Mouse (Mus musculus): ENCODE results near the gene Bnipl. TPM values are rescaled to one million over a fixed set of nuclear protein-coding genes. Genes with fewer than 3 reads are reported as not detected.

Bnipl gene
- not detected for total RNA-seq (2021)

DNA sequence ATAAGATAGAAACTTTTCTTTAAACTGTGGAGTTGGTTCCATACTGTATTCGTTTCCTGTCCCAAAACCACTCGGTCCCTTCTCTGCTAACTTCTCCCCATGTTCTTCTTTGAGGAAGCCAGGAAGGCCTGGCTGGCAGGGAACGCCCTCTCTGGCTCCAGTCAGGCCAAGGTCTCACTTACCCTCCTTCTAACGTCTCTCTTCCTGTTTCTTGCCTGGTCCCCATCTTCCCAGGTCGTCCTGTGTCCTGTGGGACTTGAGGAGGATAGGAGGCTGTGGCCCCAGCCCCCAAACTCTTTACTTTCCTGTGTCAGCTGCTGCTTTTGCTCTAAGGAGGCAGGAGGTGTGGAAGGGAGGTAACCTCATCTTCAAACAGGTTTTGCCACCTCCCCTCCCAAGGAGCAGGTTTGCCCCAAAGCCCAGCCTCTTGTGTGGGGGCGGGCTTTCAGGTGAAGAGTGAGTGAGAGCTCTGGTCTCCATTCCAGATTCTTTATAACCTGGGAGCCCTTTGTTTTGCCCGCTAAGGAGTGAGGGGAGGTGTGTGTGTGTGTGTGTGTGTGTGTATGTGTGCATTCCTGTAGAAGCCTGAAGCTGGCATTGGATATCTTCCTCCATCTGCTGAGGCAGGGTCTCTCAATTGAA lies at the start of gene Bnipl:
Bnipl (minus strand) TSS at position 411 of the 642 bp plus-strand sequence.
- intact Hi-C loops (cut with DNase I), result no loop called here
- no peak for DNase-seq (ENCODE audit: low spot score)

DNA sequence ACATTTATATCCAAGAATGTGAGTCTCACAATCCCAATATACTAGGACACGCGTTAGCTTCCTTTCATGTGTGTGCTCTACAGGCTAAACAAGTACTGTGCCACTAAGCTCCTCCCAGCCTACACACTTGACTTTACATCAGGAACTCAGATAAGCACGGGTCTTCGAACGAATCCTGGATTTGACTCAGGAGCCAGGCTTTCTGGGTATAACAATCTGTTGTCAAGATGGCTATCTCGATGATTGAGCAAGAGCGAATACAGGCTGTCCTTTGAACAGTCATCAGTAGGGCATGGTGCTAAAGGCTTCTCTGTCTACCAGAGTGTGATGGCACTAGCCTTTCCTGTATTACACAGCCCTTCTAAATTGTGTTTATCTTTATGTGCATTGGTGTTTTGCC lies 47.0 kb upstream of the Bnipl start:
- DNase-seq (ENCODE audit: low spot score), result no peak
- intact Hi-C loops (cut with DNase I), result no loop called here

DNA sequence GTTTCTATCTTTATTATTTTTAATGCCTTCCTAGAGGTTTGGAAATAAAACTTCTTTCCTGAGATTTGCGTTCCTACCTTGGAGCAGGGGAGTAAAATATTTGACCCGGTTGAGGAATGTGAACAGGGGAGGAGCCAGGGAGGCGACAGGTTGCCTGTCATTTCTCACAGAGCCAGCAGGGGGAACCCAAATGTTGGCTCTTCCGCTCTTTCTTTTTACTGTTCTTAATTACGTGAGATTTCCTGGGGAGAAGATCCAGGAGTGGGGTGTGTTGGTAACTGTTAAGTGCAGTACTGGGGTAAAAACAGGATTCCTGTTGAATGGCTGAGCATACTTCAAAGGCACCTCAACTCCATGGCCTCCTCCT lies 45.1 kb upstream of the Bnipl start:
- DNase-seq (ENCODE audit: low spot score), result no peak
- intact Hi-C loops (cut with DNase I), result no loop called here

DNA sequence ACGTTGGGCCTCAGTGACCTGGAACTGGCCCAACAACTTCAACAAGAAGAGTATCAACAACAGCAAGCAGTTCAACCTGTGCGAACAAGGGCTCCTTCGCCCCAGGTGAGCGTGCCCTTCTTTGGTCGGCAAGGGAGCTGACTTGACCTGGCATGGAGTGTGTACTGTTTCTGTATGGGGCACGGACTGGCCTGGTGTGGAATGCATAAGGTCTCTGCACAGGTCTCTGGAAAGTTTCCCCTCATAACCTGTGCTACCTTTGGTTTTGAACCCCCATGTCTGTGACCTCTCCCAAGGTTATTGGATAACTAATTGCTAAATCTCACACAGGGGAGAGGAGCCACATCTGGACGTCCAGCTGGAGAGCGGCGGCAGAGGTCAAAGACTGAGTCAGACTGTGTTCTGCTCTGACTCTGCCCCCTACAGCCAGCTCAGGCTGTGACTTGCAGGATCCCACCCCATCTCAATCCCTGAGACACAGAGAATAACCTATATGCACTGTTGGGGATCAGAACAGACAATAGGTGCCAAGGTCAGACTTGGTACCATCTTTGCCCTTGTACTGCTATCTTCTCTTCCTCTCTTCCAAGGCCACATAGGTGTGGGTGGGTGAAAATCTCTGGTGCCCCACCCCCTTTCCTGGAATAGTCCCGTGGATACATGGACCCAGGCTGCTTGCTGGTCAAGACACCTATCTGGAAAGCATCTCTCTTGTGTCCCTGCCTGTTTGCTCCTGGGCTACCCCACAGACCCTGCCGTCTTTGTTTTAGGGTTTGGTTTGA lies 44.5 kb upstream of the Bnipl start:
- intact Hi-C loops (cut with DNase I), result no loop called here
- DNase-seq (ENCODE audit: low spot score), result no peak

DNA sequence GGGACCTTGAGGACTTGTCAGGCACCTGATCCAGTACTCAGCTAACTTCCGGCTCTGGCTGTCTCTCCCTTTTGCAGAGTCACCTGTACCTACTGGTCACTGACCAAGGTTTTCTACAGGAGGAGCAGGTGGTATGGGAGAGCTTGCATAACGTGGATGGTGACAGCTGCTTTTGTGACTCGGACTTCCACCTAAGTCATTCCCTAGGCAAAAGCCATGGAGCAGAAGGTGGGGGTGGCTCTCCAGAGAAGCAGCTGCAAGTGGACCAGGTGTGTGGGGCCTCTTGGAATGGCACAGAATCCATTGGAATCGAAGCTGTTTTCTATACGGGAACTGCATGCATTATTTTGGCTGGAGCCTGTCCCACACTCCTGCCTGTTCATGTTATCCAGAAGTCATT lies 43.7 kb upstream of the Bnipl start:
- intact Hi-C loops (cut with DNase I), result no loop called here
- no peak for DNase-seq (ENCODE audit: low spot score)

DNA sequence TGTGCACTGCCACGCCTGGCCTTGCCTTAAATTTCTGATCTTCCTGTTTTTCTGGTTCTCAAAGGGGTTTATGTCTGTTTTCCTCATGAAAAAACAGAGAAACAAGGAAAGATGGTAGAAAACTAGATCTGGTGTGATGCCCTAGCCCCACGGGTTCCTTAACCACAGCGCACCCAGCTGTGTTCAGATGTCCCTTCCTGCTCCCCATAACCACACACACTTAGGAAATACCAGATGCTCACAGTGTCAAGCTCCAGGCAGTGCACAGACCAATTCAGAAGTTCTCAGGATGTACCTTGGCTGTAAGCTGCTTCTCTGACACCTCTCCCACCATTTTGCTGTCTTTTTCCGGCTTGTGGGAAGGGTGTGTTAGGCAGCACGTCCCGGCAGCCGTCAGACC lies 43.3 kb upstream of the Bnipl start:
- intact Hi-C loops (cut with DNase I), result no loop called here
- no peak for DNase-seq (ENCODE audit: low spot score)

DNA sequence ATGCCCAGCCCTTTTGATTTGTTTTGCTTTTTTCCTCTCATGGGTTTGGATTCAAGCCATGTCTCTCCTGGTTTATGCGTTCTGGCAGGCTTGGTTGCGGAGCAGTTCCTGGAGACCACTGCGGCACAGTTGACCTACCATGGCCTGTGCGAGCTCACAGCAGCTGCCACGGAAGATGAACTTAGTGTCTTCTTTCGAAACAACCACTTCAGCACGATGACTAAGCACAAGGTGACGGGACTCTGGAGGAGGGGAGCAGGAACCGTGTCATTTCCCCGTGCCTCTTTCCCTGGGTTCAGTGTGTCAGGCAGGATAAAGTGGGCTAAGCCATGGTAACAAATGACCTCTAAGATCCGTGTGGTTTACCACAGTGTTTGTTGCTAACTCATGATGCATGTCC lies 42.5 kb upstream of the Bnipl start:
- intact Hi-C loops (cut with DNase I), result no loop called here
- DNase-seq (ENCODE audit: low spot score), result no peak

DNA sequence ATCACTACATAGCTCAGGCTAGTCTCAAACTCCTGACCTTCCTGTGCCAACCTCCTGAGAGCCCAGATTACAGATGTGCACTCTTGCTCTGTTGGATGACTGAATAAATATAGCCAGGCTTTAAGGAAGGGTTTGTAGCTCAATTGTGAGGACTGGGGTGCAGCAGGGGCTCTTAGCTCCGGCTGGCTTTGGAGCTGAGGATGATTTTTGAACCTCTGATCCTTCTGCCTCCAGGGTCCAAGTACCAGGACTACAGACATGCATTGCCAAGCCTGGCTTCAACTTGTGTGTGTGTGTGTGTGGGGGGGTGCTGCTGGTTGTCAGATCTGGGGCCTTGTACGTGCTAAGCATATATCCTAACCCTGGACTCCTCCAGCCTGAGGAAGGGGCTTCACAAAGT lies 41.9 kb upstream of the Bnipl start:
- no peak for DNase-seq (ENCODE audit: low spot score)
- intact Hi-C loops (cut with DNase I), result no loop called here

DNA sequence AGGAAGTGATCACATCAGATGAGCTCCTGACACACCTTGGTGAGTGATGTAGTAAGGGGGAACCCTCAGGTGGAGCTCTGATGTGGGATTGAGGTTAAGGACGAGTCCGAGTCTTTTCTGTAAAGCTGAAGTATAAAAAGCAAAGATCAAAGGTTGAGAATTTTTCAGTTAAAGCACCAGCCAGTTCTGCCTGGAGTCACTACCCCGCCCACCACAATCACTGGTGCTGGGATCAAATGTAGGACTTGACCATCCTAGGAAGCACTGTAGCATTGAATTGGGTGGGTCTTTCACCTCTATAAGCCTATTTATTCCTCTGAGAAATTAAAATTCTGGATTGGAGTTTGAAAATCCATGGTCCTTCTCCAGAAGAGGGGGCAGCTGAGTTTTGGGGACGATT lies 40.0 kb upstream of the Bnipl start:
- DNase-seq (ENCODE audit: low spot score), result no peak

DNA sequence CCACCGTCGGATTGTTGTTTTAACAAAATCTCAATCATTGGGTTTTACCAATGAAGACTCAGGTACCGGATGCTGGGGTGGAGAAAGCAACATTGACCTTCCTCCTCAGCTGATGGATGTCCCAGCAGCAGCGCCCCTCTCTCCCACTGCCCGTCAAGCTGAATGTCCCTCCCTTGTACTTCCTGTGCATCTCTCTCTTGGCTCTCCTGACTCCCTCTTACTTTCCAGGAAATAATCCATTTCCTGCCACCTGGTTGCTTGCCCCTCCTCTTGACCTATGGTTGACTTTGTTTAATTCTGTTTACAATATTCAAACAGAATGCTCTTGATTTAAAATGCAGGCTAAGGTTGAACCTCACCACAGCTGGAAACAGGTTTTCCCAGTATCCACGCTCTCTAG lies 39.2 kb upstream of the Bnipl start:
- DNase-seq (ENCODE audit: low spot score), result no peak
- intact Hi-C loops (cut with DNase I), result no loop called here

More for the DNA sequence above, 40.0 kb upstream of the Bnipl start:
- intact Hi-C loops (cut with DNase I), result no loop called here

DNA sequence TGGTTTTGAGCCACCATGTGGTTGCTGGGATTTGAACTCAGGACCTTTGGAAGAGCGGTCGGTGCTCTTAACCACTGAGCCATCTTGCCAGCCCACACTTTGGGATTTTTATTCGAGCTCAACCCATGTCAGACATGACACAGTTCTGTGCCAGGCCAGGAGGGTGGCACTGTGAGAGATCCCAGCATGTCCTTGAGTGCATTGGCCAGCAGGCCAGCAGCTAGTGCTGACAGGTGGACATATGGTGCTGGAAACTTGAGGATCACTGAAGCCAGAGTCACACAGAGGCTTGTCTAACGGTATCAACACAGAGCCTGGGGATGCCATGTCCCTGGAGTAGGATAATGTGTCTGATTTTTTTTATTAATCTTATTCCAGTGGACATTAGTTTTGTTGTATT lies 38.4 kb upstream of the Bnipl start:
- intact Hi-C loops (cut with DNase I), result no loop called here
- DNase-seq (ENCODE audit: low spot score), result no peak

DNA sequence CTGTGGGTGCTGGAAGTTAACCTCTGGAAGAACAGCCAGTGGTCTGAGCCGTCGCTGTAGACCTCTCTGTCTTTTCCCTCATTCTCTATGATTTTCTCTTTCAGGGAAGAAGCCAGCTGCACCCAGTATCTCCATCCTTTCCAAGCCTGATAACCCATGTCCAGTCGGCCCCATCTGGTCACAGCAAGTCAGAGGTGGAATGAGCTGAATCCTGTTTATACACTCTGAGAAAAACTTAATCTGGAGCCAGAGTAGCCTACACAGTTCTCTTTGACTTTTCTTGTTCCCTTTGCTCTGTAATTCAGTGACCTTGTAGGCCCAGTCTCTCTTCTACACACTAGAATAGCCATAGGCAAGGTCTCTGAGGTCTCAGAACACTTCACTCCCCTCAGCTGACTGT lies 36.5 kb upstream of the Bnipl start:
- intact Hi-C loops (cut with DNase I), result no loop called here

DNA sequence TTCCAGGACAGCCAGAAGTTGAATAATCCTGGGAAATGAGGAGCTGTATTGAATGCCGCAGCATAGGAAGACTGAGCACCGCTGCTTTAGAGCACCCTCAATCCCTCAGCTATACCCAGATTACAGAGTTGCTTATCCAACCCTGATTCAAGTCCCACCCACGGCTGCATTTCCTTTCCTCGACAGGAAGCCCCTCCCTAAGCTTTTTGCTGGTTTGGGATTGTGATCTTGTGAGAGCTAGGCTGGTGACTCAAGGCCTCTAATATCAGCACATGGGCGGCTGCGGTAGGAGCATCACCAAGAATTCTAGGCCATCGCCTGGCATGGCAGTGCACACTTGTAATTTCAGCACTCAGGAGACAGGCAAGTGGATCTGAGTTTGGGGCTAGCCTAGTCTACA lies 35.5 kb upstream of the Bnipl start:
- DNase-seq (ENCODE audit: low spot score), result peak; percentile 4

More for the DNA sequence above, 36.5 kb upstream of the Bnipl start:
- DNase-seq (ENCODE audit: low spot score), result no peak

DNA sequence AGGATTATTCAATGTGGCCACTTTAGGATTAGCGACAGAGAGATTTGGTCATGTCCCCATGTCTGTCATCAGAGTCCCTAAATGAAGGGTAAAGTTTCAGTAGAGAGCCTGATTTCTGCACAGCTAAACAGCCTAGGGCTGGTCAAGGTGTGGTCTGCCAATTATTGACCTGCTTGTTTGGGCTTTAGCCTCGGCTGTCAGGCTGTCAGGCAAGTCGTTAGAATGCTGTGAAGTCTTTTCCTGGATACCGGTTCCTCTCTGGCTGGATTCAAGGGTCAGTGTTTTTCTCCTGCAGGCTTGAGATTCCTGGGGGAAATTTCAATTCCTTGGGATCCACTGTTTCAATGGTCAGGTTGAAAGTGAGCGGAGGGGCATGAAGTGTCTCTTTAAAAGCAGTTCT lies 35.0 kb upstream of the Bnipl start:
- no peak for DNase-seq (ENCODE audit: low spot score)
- intact Hi-C loops (cut with DNase I), result no loop called here

More for the DNA sequence above, 35.5 kb upstream of the Bnipl start:
- intact Hi-C loops (cut with DNase I), result no loop called here

DNA sequence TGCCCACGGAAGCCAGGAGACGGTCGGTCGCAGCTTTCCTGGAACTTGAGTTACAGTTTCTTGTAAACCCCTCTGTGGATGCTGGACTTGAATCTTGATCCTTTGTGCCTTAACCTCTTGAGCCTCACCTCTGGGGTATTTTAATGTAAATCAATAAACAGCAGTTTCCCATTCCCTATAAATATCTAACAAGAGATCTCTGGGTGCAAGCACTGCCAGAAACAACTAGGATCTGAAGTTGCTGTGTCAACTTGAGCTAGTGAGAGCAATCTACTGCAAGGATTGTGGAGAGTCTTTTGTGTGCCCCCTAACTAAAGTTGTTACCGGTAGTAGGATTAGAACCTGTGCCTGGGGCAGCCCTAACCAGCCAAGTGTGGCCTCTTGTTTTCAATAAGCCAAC lies 34.4 kb upstream of the Bnipl start:
- DNase-seq (ENCODE audit: low spot score), result no peak
- intact Hi-C loops (cut with DNase I), result no loop called here

DNA sequence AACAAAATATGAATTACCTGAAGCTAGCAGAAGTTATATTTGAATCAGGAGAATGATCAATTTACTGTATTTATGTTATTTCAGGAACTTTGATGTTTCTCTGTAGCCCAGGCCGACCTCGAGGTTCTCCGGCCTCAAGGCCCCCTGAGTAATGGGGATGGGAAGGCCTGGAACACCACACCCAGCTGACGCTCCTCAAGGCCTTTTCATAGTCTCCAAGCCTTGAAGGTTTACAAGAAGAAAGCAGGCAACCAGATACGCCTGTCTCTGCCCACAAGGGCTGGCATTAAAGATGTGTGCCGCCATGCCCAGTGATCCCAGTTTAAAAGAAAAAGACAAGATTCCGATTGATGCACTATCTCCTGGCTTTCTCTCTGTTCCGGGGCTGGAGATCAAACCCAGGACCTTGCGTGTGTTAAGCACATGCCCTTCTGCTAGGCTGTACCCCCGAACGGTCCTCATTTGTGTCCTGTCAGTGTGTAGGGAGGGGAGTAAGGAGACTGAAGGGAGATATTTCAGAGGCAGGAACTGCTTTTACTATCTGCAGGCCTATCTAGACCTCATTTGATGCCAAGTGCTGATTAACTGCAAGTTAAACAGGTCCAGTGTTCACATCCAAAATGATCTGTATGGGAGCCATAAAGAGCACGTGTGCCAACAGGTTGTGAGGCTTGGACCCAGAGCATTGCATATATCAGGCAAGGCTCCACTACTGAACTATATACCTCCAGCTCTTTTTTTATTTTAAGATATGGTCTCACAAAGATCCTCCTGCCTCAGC lies 33.7 kb upstream of the Bnipl start:
- intact Hi-C loops (cut with DNase I), result no loop called here
- no peak for DNase-seq (ENCODE audit: low spot score)

DNA sequence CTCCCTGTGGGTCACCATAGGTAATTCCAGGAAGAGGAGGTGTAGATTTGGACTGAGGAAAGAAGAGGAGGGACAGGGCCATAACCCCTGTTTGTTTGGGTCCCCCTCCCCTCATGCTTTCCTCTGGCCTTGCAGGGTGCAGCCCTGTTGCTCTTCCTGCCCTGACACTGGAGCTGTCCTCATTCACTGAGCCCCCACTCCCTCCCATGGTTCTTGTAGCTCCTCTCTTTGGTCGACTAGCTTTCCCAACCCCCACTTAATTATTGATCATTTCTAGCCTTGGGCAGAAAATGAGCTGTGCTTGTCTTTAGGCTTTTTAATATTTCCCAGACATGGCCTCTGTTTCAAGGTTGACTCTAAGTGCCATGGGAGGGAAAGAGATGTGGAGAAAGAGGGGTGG lies 33.1 kb upstream of the Bnipl start:
- DNase-seq (ENCODE audit: low spot score), result no peak
- intact Hi-C loops (cut with DNase I), result no loop called here

DNA sequence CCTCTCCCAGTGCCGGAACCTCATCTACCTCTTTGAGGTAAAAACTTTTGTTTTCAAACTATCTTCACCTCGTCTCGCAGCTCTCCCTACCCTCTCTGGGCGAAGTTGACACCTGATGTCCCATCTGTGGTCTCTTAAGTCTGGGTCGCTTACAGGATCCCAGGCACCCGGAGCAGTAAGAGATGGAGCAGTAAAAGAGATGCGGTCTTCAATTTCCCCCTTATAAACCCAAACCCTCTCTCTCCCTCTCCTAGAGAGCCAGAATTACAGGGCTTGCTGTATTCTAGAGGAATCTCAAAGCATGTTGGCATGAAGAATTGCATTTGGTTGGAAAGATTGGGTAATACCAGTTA lies 32.6 kb upstream of the Bnipl start:
- no peak for DNase-seq (ENCODE audit: low spot score)
- intact Hi-C loops (cut with DNase I), result loop anchor here (2.0 kb wide), 1 partner anchor 31 kb away; the partner anchor contains the start of gene Cers2

DNA sequence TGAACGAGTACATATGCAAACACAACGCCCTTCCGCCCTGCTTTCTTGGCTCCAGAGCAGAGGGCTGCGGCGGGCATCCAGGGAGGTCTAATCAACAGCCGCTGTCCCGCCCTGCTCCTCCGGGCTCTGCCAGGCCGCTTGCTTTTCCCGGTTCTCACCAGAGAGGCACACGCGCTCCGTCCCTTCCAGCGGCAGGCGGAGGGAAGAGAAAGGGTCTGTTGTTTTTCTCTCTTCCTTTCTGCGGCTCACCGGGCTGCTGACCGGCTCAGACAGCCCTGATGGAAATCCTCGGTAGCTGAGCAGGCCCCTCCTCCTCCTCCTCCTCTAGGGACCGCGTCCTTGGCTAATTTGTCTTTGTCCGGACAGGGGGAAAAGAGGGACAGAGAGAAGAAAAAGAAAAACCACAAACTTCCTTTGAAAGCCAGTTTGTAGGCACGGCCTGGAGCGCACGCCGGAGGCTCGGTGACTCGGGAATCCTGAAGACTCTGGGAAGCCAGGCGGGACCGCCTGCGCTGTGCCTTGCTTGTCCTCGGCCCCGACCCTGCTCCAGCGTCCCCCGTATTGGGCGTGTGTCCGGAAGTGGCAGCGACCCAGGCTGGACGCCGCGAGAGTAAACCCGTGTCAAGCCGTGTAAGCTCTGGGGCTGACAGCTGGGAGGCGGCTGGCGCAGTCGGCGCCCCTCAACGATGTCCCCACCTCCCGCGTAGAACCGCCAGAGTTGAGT lies 32.0 kb upstream of the Bnipl start:
- peak; percentile 76 for DNase-seq (ENCODE audit: low spot score)
- intact Hi-C loops (cut with DNase I), result loop anchor here (2.0 kb wide), 1 partner anchor 32 kb away; the partner anchor contains the start of gene Cers2

DNA sequence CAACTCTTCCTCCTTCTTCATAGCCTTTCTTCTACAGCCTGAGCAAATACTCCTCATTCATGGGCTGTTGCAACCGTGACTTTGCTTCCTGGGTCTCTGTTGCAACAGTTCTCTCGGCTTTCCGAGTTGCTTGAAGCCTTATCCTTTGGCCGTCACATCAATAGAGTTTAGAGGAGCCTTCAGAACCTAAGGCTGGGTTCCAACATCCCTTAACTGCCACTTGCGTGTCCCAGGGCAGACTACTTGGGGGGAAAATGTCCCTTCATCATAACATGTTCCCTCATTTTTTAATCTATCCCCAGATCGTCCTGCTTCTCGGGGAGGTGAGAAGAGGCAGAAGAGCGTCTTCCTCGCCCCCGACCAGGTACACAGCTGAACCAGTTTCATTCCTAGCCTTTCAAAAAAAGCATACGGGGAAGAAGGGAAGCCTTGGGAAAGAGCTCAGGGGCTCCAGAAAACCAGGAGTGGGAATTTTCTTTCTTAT lies 31.4 kb upstream of the Bnipl start:
- peak; percentile 4 for DNase-seq (ENCODE audit: low spot score)
- intact Hi-C loops (cut with DNase I), result loop anchor here (2.0 kb wide), 1 partner anchor 32 kb away; the partner anchor contains the start of gene Cers2
